Mouse (Mus musculus) embryonic stem cell, embryonic (primary cell): Measurements from ENCODE around the gene Ywhag.

Experiments
- CTCF ChIA-PET, 4 experiments: fragments of 300-600 bp in 2 of 4; fragments of 350-600 bp in 2 of 4; sonication (Branson Sonifier 250); formaldehyde crosslinking; loops; one replicate each; lab custom pipeline; 2022; ENCODE audit warnings: inconsistent platforms in 2 of 4; lab: Charles Lee
- POLR2A ChIA-PET, 4 experiments: fragments of 300-600 bp in 2 of 4; fragments of 350-600 bp in 2 of 4; sonication (Branson Sonifier 250); formaldehyde crosslinking; loops; one replicate each; lab custom pipeline; 2022; ENCODE audit warnings: antibody characterized with exemption in 4 of 4, inconsistent platforms in 1 of 4; lab: Charles Lee

Gene Ywhag

GRCm38 (mm10) chr5:135934481-135935175 is at the start of gene Ywhag:
Gene Ywhag, minus strand, starts transcription at chr5:135934616.
- ChIA-PET CTCF (interaction anchor here (0.5 to 1.7 kb wide), 23 partner anchors 13 to 772 kb away, joined by 3 to 19 read pairs (median 5); partner anchors contain the start of gene Sh2b2 (in 1 of the 4)), POLR2A (interaction anchor here (0.5 to 3.3 kb wide), 131 partner anchors 8 to 1852 kb away, joined by 3 to 221 read pairs (median 5); partner anchors contain the start of genes Hspb1 (in 3 of the 4), Mdh2 (in 3 of the 4), Styxl1 (in 3 of the 4) and Dtx2 (in 2 of the 4))

GRCm38 (mm10) chr5:135982398-135982797 is 48.0 kb upstream of the Ywhag start:
- ChIA-PET POLR2A (interaction anchor here in 3 of 4 experiments (0.7 to 6.0 kb wide), 26 partner anchors 10 to 204 kb away, joined by 3 to 34 read pairs (median 4); partner anchors contain the start of genes Dtx2 (in 3 of the 3), Hspb1 (in 1 of the 3), Mdh2 (in 1 of the 3) and Styxl1 (in 1 of the 3)), CTCF (interaction anchor here (0.5 to 3.4 kb wide), 68 partner anchors 8 to 1342 kb away, joined by 3 to 34 read pairs (median 4); partner anchors contain the start of genes Dtx2 (in 4 of the 4), Hspb1 (in 1 of the 4), Rasa4 (in 1 of the 4) and Srrm3 (in 1 of the 4))

- ChIA-PET CTCF (interaction anchor here in 3 of 4 experiments (0.6 to 3.4 kb wide), 13 partner anchors 10 to 142 kb away, joined by 3 to 34 read pairs (median 3); partner anchors contain the start of genes Dtx2 (in 1 of the 3), Polr2j (in 1 of the 3) and Rasa4 (in 1 of the 3)), POLR2A (interaction anchor here in 3 of 4 experiments (0.5 to 6.0 kb wide), 15 partner anchors 8 to 365 kb away, joined by 3 to 34 read pairs (median 4); partner anchors contain the start of gene Ywhag (in 1 of the 3))
These were observed 45.5 kb upstream of the Ywhag start, which contains the start of gene Zp3 for GRCm38 (mm10) chr5:135979904-135980303. Gene Zp3, plus strand, starts transcription at chr5:135980099.

- CTCF ChIA-PET, result interaction anchor here in 1 of 4 experiments (0.7 to 3.4 kb wide), 7 partner anchors 13 to 104 kb away, joined by 3 to 34 read pairs (median 4); partner anchors contain the start of genes Dtx2 and Rasa4
These were observed 45.0 kb upstream of the Ywhag start for GRCm38 (mm10) chr5:135979381-135979780.

GRCm38 (mm10) chr5:135975893-135976668 is 41.7 kb upstream of the Ywhag start:
- ChIA-PET CTCF (interaction anchor here in 1 of 4 experiments (0.7 to 1.3 kb wide), 3 partner anchors 11 to 172 kb away, joined by 3 to 4 read pairs (median 3); no protein-coding TSS in a partner anchor), POLR2A (interaction anchor here in 3 of 4 experiments (0.6 to 4.6 kb wide), 12 partner anchors 9 to 76 kb away, joined by 3 to 25 read pairs (median 5); partner anchors contain the start of genes Dtx2 (in 1 of the 3) and Ywhag (in 1 of the 3))

More at GRCm38 (mm10) chr5:135979381-135979780, 45.0 kb upstream of the Ywhag start:
- POLR2A ChIA-PET, result interaction anchor here in 2 of 4 experiments (1.1 to 6.0 kb wide), 8 partner anchors 16 to 136 kb away, joined by 3 to 34 read pairs (median 4); no protein-coding TSS in a partner anchor

GRCm38 (mm10) chr5:135974365-135974764 is 39.9 kb upstream of the Ywhag start, which contains the start of gene Ssc4d:
Gene Ssc4d, minus strand, starts transcription at chr5:135974531.
- ChIA-PET CTCF (interaction anchor here in 2 of 4 experiments (0.8 to 1.5 kb wide), 3 partner anchors 8 to 730 kb away, joined by 4 to 7 read pairs (median 7); partner anchors contain the start of gene Dtx2 (in 1 of the 2)), POLR2A (interaction anchor here in 2 of 4 experiments (0.6 to 4.6 kb wide), 10 partner anchors 10 to 54 kb away, joined by 3 to 25 read pairs (median 4); partner anchors contain the start of gene Dtx2 (in 1 of the 2))

GRCm38 (mm10) chr5:135971876-135972275 is 37.5 kb upstream of the Ywhag start:
- POLR2A ChIA-PET, result interaction anchor here in 3 of 4 experiments (0.7 to 2.3 kb wide), 13 partner anchors 8 to 217 kb away, joined by 3 to 13 read pairs (median 6); partner anchors contain the start of gene Ywhag (in 2 of the 3)
- CTCF ChIA-PET, result interaction anchor here (0.7 to 2.2 kb wide), 9 partner anchors 10 to 118 kb away, joined by 3 to 9 read pairs (median 4); no protein-coding TSS in a partner anchor

GRCm38 (mm10) chr5:135970247-135970646 is 35.8 kb upstream of the Ywhag start:
- ChIA-PET POLR2A (interaction anchor here in 3 of 4 experiments (0.7 to 0.8 kb wide), 4 partner anchors 25 to 39 kb away, joined by 3 to 6 read pairs (median 3); partner anchors contain the start of genes Dtx2 (in 1 of the 3) and Ywhag (in 1 of the 3)), CTCF (interaction anchor here in 3 of 4 experiments (0.6 to 2.1 kb wide), 8 partner anchors 10 to 1420 kb away, joined by 3 to 7 read pairs (median 4); no protein-coding TSS in a partner anchor)

GRCm38 (mm10) chr5:135968781-135969180 is 34.4 kb upstream of the Ywhag start:
- ChIA-PET CTCF (interaction anchor here (0.6 to 3.1 kb wide), 21 partner anchors 11 to 1335 kb away, joined by 3 to 27 read pairs (median 3); partner anchors contain the start of gene Ywhag (in 1 of the 4)), POLR2A (interaction anchor here in 3 of 4 experiments (0.6 to 2.5 kb wide), 7 partner anchors 11 to 134 kb away, joined by 3 to 11 read pairs (median 3); partner anchors contain the start of gene Zp3 (in 1 of the 3))

GRCm38 (mm10) chr5:135966866-135967265 is 32.5 kb upstream of the Ywhag start:
- CTCF ChIA-PET, result interaction anchor here (0.6 to 3.1 kb wide), 19 partner anchors 9 to 286 kb away, joined by 3 to 27 read pairs (median 4); partner anchors contain the start of gene Rasa4 (in 1 of the 4)
- POLR2A ChIA-PET, result interaction anchor here in 3 of 4 experiments (0.7 to 2.5 kb wide), 21 partner anchors 9 to 154 kb away, joined by 3 to 14 read pairs (median 5); partner anchors contain the start of genes Ywhag (in 2 of the 3), Dtx2 (in 1 of the 3) and Zp3 (in 1 of the 3)

GRCm38 (mm10) chr5:135965501-135965930 is 31.1 kb upstream of the Ywhag start:
- CTCF ChIA-PET, result interaction anchor here in 2 of 4 experiments (0.6 to 1.8 kb wide), 3 partner anchors 17 to 64 kb away, joined by 3 to 7 read pairs (median 6); no protein-coding TSS in a partner anchor
- POLR2A ChIA-PET, result interaction anchor here in 3 of 4 experiments (1.0 to 12.6 kb wide), 10 partner anchors 14 to 62 kb away, joined by 3 to 295 read pairs (median 57); partner anchors contain the start of genes Ywhag (in 3 of the 3) and Zp3 (in 1 of the 3)

GRCm38 (mm10) chr5:135963280-135963627 is 28.8 kb upstream of the Ywhag start:
- POLR2A ChIA-PET, result interaction anchor here (0.5 to 12.6 kb wide), 74 partner anchors 8 to 1694 kb away, joined by 3 to 295 read pairs (median 6); partner anchors contain the start of genes Ywhag (in 4 of the 4), Dtx2 (in 2 of the 4), Hspb1 (in 2 of the 4) and Mdh2 (in 1 of the 4)
- CTCF ChIA-PET, result interaction anchor here in 3 of 4 experiments (0.7 to 2.1 kb wide), 20 partner anchors 9 to 174 kb away, joined by 3 to 32 read pairs (median 4); partner anchors contain the start of genes Hspb1 (in 1 of the 3) and Zp3 (in 1 of the 3)

- CTCF ChIA-PET, result interaction anchor here (0.5 to 2.1 kb wide), 43 partner anchors 10 to 332 kb away, joined by 3 to 32 read pairs (median 4); partner anchors contain the start of genes Ywhag (in 2 of the 4), Dtx2 (in 1 of the 4), Hspb1 (in 1 of the 4) and Zp3 (in 1 of the 4)
- POLR2A ChIA-PET, result interaction anchor here (0.5 to 12.6 kb wide), 156 partner anchors 9 to 1731 kb away, joined by 3 to 295 read pairs (median 5); partner anchors contain the start of genes Ywhag (in 4 of the 4), Dtx2 (in 3 of the 4), Hspb1 (in 3 of the 4) and Mdh2 (in 3 of the 4)
These were observed 28.3 kb upstream of the Ywhag start for GRCm38 (mm10) chr5:135962492-135963279.

- ChIA-PET POLR2A (interaction anchor here (0.5 to 12.6 kb wide), 142 partner anchors 10 to 1730 kb away, joined by 3 to 295 read pairs (median 5); partner anchors contain the start of genes Ywhag (in 4 of the 4), Dtx2 (in 3 of the 4), Hspb1 (in 3 of the 4) and Mdh2 (in 3 of the 4)), CTCF (interaction anchor here (0.5 to 2.1 kb wide), 42 partner anchors 10 to 332 kb away, joined by 3 to 32 read pairs (median 4); partner anchors contain the start of genes Ywhag (in 2 of the 4), Dtx2 (in 1 of the 4) and Zp3 (in 1 of the 4))
These were observed 27.7 kb upstream of the Ywhag start for GRCm38 (mm10) chr5:135962125-135962491.
